Mouse (Mus musculus): ENCODE measurements around the gene Col4a3bp.

Col4a3bp gene

GRCm38 (mm10) chr13:96542081-96542889, at the start of gene Col4a3bp, which contains the start of gene Polk:
Gene Col4a3bp (plus strand): TSS chr13:96542618.
Gene Polk (minus strand): TSS chr13:96542579.
- in situ Hi-C loops (cut with MboI), result no loop called here

- in situ Hi-C loops (cut with MboI), result no loop called here
Measured at GRCm38 (mm10) chr13:96496630-96497029, 45.8 kb upstream of the Col4a3bp start.

- in situ Hi-C loops (cut with MboI), result no loop called here
Measured at GRCm38 (mm10) chr13:96499891-96500290, 42.5 kb upstream of the Col4a3bp start.

- in situ Hi-C loops (cut with MboI), result no loop called here
Measured at GRCm38 (mm10) chr13:96505661-96506060, 36.8 kb upstream of the Col4a3bp start.

GRCm38 (mm10) chr13:96506313-96506712, 36.1 kb upstream of the Col4a3bp start:
- in situ Hi-C loops (cut with MboI), result no loop called here

GRCm38 (mm10) chr13:96507541-96507940, 34.9 kb upstream of the Col4a3bp start:
- in situ Hi-C loops (cut with MboI), result no loop called here

- in situ Hi-C loops (cut with MboI), result no loop called here
Measured at GRCm38 (mm10) chr13:96510635-96511034, 31.8 kb upstream of the Col4a3bp start.

GRCm38 (mm10) chr13:96511262-96511661, 31.2 kb upstream of the Col4a3bp start:
- in situ Hi-C loops (cut with MboI), result no loop called here

- in situ Hi-C loops (cut with MboI), result no loop called here
Measured at GRCm38 (mm10) chr13:96511893-96512292, 30.5 kb upstream of the Col4a3bp start.

- in situ Hi-C loops (cut with MboI), result no loop called here
Measured at GRCm38 (mm10) chr13:96514154-96514942, 28.1 kb upstream of the Col4a3bp start.

GRCm38 (mm10) chr13:96516249-96516648, 26.2 kb upstream of the Col4a3bp start:
- in situ Hi-C loops (cut with MboI), result no loop called here

- in situ Hi-C loops (cut with MboI), result no loop called here
Measured at GRCm38 (mm10) chr13:96517335-96517734, 25.1 kb upstream of the Col4a3bp start.

GRCm38 (mm10) chr13:96521294-96521693, 21.1 kb upstream of the Col4a3bp start:
- in situ Hi-C loops (cut with MboI), result no loop called here

GRCm38 (mm10) chr13:96527022-96527421, 15.4 kb upstream of the Col4a3bp start:
- in situ Hi-C loops (cut with MboI), result no loop called here

GRCm38 (mm10) chr13:96527856-96528255, 14.6 kb upstream of the Col4a3bp start:
- in situ Hi-C loops (cut with MboI), result no loop called here

GRCm38 (mm10) chr13:96528776-96529175, 13.6 kb upstream of the Col4a3bp start:
- in situ Hi-C loops (cut with MboI), result no loop called here

GRCm38 (mm10) chr13:96529542-96529941, 12.9 kb upstream of the Col4a3bp start:
- in situ Hi-C loops (cut with MboI), result no loop called here

GRCm38 (mm10) chr13:96530064-96530463, 12.4 kb upstream of the Col4a3bp start:
- in situ Hi-C loops (cut with MboI), result no loop called here

GRCm38 (mm10) chr13:96532176-96532575, 10.2 kb upstream of the Col4a3bp start:
- in situ Hi-C loops (cut with MboI), result no loop called here

GRCm38 (mm10) chr13:96533742-96534141, 8.7 kb upstream of the Col4a3bp start:
- in situ Hi-C loops (cut with MboI), result no loop called here

GRCm38 (mm10) chr13:96536821-96537572, 5.4 kb upstream of the Col4a3bp start:
- in situ Hi-C loops (cut with MboI), result no loop called here

- in situ Hi-C loops (cut with MboI), result no loop called here
Measured at GRCm38 (mm10) chr13:96538103-96538502, 4.3 kb upstream of the Col4a3bp start.

Measured in mature B cell (primary cell).